Mouse (Mus musculus): ENCODE results near the gene Gpd1l. TPM values are rescaled to one million over a fixed set of nuclear protein-coding genes. Genes with fewer than 3 reads are reported as not detected.

The Gpd1l gene
- polyA plus RNA-seq, 1 experiment: 23.7 TPM

GRCm38 (mm10) chr9:114885991-114886662, 47.7 kb downstream of the Gpd1l start:
- no peaks in the 10 kb centered on the region for H3K36me3 ChIP-seq (ENCODE audit: control insufficient read depth, insufficient read depth, low read length)
- no peak for TF ChIP-seq POLR2A (IDR thresholded peaks at IDR 0.05; ENCODE audit: low read depth, low read length)
- no peak for TF ChIP-seq CTCF (IDR thresholded peaks at IDR 0.05; ENCODE audit: extremely low read depth, insufficient read length, insufficient replicate concordance, low read depth, low read length)
- H3K27ac ChIP-seq (ENCODE audit: insufficient read depth, low read depth, low read length): no peak overlapping the region
- no peak overlapping the region for H3K4me3 ChIP-seq (ENCODE audit: low read depth, low read length)
- H3K4me1 ChIP-seq (ENCODE audit: control insufficient read depth, insufficient read depth, insufficient read length, low read length): no peaks in the 10 kb centered on the region
- WGBS: 23% methylated on average over 8 of the region's 8 CpGs
- H3K27me3 ChIP-seq (ENCODE audit: control insufficient read depth, insufficient read depth, low read length): no peaks in the 10 kb centered on the region

- no peaks in the 10 kb centered on the region for H3K4me1 ChIP-seq (ENCODE audit: control insufficient read depth, insufficient read depth, insufficient read length, low read length)
- H3K27ac ChIP-seq (ENCODE audit: insufficient read depth, low read depth, low read length): no peak overlapping the region
- 69% methylated on average over 4 of the region's 4 CpGs for WGBS
- no peak overlapping the region for H3K4me3 ChIP-seq (ENCODE audit: low read depth, low read length)
- TF ChIP-seq CTCF (IDR thresholded peaks at IDR 0.05; ENCODE audit: extremely low read depth, insufficient read length, insufficient replicate concordance, low read depth, low read length): no peak
- H3K27me3 ChIP-seq (ENCODE audit: control insufficient read depth, insufficient read depth, low read length): no peaks in the 10 kb centered on the region
- H3K36me3 ChIP-seq (ENCODE audit: control insufficient read depth, insufficient read depth, low read length): no peaks in the 10 kb centered on the region
These were observed 48.2 kb downstream of the Gpd1l start for GRCm38 (mm10) chr9:114885564-114885963.

GRCm38 (mm10) chr9:114881977-114882376, 51.8 kb downstream of the Gpd1l start:
- 59% methylated on average over 2 of the region's 2 CpGs for WGBS
- TF ChIP-seq CTCF (IDR thresholded peaks at IDR 0.05; ENCODE audit: extremely low read depth, insufficient read length, insufficient replicate concordance, low read depth, low read length): no peak
- TF ChIP-seq POLR2A (IDR thresholded peaks at IDR 0.05; ENCODE audit: low read depth, low read length): no peak

GRCm38 (mm10) chr9:114855327-114855726, 78.5 kb downstream of the Gpd1l start:
- Histone ChIP-seq H3K27ac (ENCODE audit: insufficient read depth, low read depth, low read length) (no peak overlapping the region), H3K36me3 (ENCODE audit: control insufficient read depth, insufficient read depth, low read length) (no peaks in the 10 kb centered on the region), H3K27me3 (ENCODE audit: control insufficient read depth, insufficient read depth, low read length) (no peaks in the 10 kb centered on the region), H3K4me3 (ENCODE audit: low read depth, low read length) (no peak overlapping the region), H3K4me1 (ENCODE audit: control insufficient read depth, insufficient read depth, insufficient read length, low read length) (no peaks in the 10 kb centered on the region)
- TF ChIP-seq POLR2A (IDR thresholded peaks at IDR 0.05; ENCODE audit: low read depth, low read length) (no peak), CTCF (IDR thresholded peaks at IDR 0.05; ENCODE audit: extremely low read depth, insufficient read length, insufficient replicate concordance, low read depth, low read length) (no peak)
- WGBS: 43% methylated on average over 11 of the region's 11 CpGs

More at GRCm38 (mm10) chr9:114881977-114882376, 51.8 kb downstream of the Gpd1l start:
- H3K4me3 ChIP-seq (ENCODE audit: low read depth, low read length): no peak overlapping the region
- H3K27me3 ChIP-seq (ENCODE audit: control insufficient read depth, insufficient read depth, low read length): no peaks in the 10 kb centered on the region
- no peaks in the 10 kb centered on the region for H3K36me3 ChIP-seq (ENCODE audit: control insufficient read depth, insufficient read depth, low read length)
- H3K27ac ChIP-seq (ENCODE audit: insufficient read depth, low read depth, low read length): no peak overlapping the region
- H3K4me1 ChIP-seq (ENCODE audit: control insufficient read depth, insufficient read depth, insufficient read length, low read length): no peaks in the 10 kb centered on the region

GRCm38 (mm10) chr9:114854686-114855085, 79.1 kb downstream of the Gpd1l start:
- Histone ChIP-seq H3K27ac (ENCODE audit: insufficient read depth, low read depth, low read length) (no peak overlapping the region), H3K27me3 (ENCODE audit: control insufficient read depth, insufficient read depth, low read length) (no peaks in the 10 kb centered on the region), H3K36me3 (ENCODE audit: control insufficient read depth, insufficient read depth, low read length) (no peaks in the 10 kb centered on the region), H3K4me3 (ENCODE audit: low read depth, low read length) (no peak overlapping the region), H3K4me1 (ENCODE audit: control insufficient read depth, insufficient read depth, insufficient read length, low read length) (no peaks in the 10 kb centered on the region)
- WGBS: 53% methylated on average over 9 of the region's 9 CpGs
- TF ChIP-seq POLR2A (IDR thresholded peaks at IDR 0.05; ENCODE audit: low read depth, low read length): no peak
- TF ChIP-seq CTCF (IDR thresholded peaks at IDR 0.05; ENCODE audit: extremely low read depth, insufficient read length, insufficient replicate concordance, low read depth, low read length): no peak

- WGBS: 57% methylated on average over 15 of the region's 15 CpGs
- TF ChIP-seq CTCF (IDR thresholded peaks at IDR 0.05; ENCODE audit: extremely low read depth, insufficient read length, insufficient replicate concordance, low read depth, low read length) (no peak), POLR2A (IDR thresholded peaks at IDR 0.05; ENCODE audit: low read depth, low read length) (no peak)
- Histone ChIP-seq H3K27me3 (ENCODE audit: control insufficient read depth, insufficient read depth, low read length) (no peaks in the 10 kb centered on the region), H3K4me1 (ENCODE audit: control insufficient read depth, insufficient read depth, insufficient read length, low read length) (no peaks in the 10 kb centered on the region), H3K36me3 (ENCODE audit: control insufficient read depth, insufficient read depth, low read length) (no peaks in the 10 kb centered on the region), H3K4me3 (ENCODE audit: low read depth, low read length) (no peak overlapping the region), H3K27ac (ENCODE audit: insufficient read depth, low read depth, low read length) (no peak overlapping the region)
These were observed 80.5 kb downstream of the Gpd1l start for GRCm38 (mm10) chr9:114853336-114853735.

GRCm38 (mm10) chr9:114851419-114852190, 82.2 kb downstream of the Gpd1l start:
- no peak for TF ChIP-seq POLR2A (IDR thresholded peaks at IDR 0.05; ENCODE audit: low read depth, low read length)
- TF ChIP-seq CTCF (IDR thresholded peaks at IDR 0.05; ENCODE audit: extremely low read depth, insufficient read length, insufficient replicate concordance, low read depth, low read length): no peak
- 14% methylated on average over 8 of the region's 8 CpGs for WGBS
- Histone ChIP-seq H3K4me3 (ENCODE audit: low read depth, low read length) (no peak overlapping the region), H3K4me1 (ENCODE audit: control insufficient read depth, insufficient read depth, insufficient read length, low read length) (no peaks in the 10 kb centered on the region), H3K36me3 (ENCODE audit: control insufficient read depth, insufficient read depth, low read length) (no peaks in the 10 kb centered on the region), H3K27ac (ENCODE audit: insufficient read depth, low read depth, low read length) (no peak overlapping the region), H3K27me3 (ENCODE audit: control insufficient read depth, insufficient read depth, low read length) (no peaks in the 10 kb centered on the region)

Other genes with a start within 250 kb of the Gpd1l start
- gene Dync1li1, start 245.2 kb downstream of the Gpd1l start, polyA plus RNA-seq (2012; rRNA removed): 9.9 and 18.7 TPM in 2 replicates
- gene Cmtm6, start 202.9 kb downstream of the Gpd1l start, polyA plus RNA-seq (2012; rRNA removed): 26.6 and 46.1 TPM in 2 replicates
- gene Cmtm7, start 152.1 kb downstream of the Gpd1l start, polyA plus RNA-seq (2012; rRNA removed): 70.4 and 97.3 TPM in 2 replicates
- gene Cmtm8, start 89.8 kb downstream of the Gpd1l start, polyA plus RNA-seq (2012; rRNA removed): 2.9 and 25.7 TPM in 2 replicates
- 9.1 and 27.5 TPM in 2 replicates for gene Osbpl10, start 44.6 kb upstream of the Gpd1l start, polyA plus RNA-seq (2012; rRNA removed)
- 14.2 and 17.9 TPM in 2 replicates for gene Rps27rt, start 48.8 kb upstream of the Gpd1l start, polyA plus RNA-seq (2012; rRNA removed)